Mouse (Mus musculus): ENCODE measurements around the gene Kng1.
A peak's percentile ranks its signal among the peaks of the same experiment; 100 is the strongest.
"Not testable (repeated sequence)": the region's sequence is repeated elsewhere in the genome, so short reads cannot be mapped to it uniquely, and the experiment has no call there.

The Kng1 gene

DNA sequence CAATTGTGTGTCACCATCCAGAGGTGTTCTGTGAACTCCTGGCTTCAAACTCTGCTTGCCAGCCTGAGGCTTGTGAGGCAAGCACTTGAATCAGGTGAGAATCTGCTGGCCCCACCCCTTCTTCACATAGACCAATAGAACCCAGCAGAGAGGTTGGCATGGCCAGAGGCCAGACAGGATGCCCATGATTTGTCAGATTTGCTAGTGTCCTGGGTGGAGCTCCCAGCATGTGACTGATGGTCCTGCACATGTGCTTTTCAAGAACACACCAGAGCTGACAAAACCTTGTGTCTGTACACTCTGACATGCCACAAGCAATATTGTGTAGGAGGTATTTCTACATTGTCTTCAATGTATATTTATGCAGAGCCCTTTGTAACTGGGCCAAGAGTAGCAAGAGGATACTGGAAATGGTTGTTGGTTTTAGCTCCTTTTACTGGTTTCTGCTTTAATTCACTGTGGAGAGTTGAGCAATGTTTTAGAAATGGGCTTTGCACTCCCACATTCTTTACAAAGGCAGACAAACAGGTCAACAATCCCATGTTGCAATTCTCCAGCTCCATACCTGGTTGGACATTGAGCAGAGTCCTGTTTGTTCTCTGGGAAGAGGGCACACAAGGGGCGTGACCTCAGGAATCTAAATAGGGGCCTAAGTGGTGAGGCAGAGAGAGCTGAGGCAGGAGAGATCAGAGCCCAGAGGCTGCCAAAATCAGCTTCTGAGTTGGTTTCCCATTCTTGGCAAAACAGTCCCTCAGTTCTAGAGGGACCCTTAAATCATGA lies at the start of gene Kng1:
Kng1 (plus strand) TSS at position 198 of the 780 bp plus-strand sequence.
- not testable (repeated sequence) for DNase-seq (ENCODE audit: low read depth)

GRCm38 (mm10) chr16:23013786-23014185 lies 43.9 kb upstream of the Kng1 start:
- DNase-seq (ENCODE audit: low read depth): not testable (repeated sequence)

GRCm38 (mm10) chr16:23014645-23015044 lies 43.0 kb upstream of the Kng1 start:
- not testable (repeated sequence) for DNase-seq (ENCODE audit: low read depth)

DNA sequence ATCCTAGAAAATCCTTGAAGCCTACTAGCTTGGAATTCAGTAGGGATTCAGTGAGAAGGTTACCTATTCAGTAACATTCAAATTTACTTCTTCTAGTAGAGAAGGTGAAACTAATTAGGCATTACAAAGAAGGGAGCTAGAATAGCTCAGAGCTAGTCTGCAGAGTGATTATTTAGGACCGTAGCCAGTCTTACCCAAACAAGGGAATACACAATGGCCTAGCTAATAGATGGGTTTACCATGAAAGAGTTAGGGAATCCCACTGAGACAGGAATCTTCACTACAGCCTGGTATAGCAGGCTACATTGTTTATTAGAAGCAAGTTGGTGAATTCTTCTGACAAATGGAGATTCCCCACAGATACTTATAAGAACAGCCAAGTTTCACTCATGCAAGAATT lies 37.1 kb upstream of the Kng1 start:
- not testable (repeated sequence) for DNase-seq (ENCODE audit: low read depth)

- DNase-seq (ENCODE audit: low read depth): no peak
Measured at GRCm38 (mm10) chr16:23025111-23025510, 32.6 kb upstream of the Kng1 start.

GRCm38 (mm10) chr16:23026582-23026981 lies 31.1 kb upstream of the Kng1 start:
- DNase-seq (ENCODE audit: low read depth): no peak

DNA sequence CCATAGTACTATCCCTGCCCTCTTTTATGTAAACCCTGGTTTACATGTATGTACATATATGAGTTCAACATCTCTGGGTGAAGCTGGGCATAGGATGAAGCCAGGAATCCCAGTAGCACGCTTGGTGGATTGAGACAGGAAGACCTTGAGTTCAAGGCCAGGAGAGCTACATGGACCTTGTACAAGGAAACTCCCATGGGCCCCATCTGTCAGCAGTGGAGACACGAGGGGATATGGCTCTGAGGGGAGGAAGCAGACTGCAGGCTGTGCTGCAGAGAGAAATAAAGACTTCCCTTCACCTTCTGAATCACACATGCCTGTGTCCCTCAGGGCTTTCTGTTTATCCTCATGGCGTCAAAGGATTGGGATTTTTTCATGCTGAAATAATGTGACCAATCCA lies 30.3 kb upstream of the Kng1 start:
- DNase-seq (ENCODE audit: low read depth): not testable (repeated sequence)

DNA sequence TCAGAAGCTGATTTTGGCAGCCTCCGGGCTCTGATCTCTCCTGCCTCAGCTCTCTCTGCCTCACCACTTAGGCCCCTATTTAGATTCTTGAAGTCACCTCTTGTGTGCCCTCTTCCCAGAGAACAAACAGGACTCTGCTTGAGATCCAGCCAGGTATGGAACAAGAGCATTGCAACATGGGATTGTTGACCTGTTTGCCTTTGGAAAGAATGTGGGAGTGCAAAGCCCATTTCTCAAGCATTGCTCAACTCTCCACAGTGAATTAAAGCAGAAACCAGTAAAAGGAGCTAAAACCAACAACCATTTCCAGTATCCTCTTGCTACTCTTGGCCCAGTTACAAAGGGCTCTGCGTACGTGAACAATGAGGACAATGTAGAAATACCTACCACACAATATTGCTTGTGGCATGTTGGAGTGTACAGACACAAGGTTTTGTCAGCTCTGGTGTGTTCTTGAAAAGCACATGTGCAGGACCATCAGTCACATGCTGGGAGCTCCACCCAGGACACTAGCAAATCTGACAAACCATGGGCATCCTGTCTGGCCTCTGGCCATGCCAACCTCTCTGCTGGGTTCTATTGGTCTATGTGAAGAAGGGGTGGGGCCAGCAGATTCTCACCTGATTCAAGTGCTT lies 28.6 kb upstream of the Kng1 start, which contains the start of gene Kng2:
Kng2 (minus strand) TSS at position 517 of the 635 bp plus-strand sequence.
- not testable (repeated sequence) for DNase-seq (ENCODE audit: low read depth)

GRCm38 (mm10) chr16:23030673-23031435 lies 26.8 kb upstream of the Kng1 start:
- no peak for DNase-seq (ENCODE audit: low read depth)

GRCm38 (mm10) chr16:23033673-23034072 lies 24.0 kb upstream of the Kng1 start:
- DNase-seq (ENCODE audit: low read depth): no peak

- DNase-seq (ENCODE audit: low read depth): no peak
Measured at GRCm38 (mm10) chr16:23037744-23038143, 19.9 kb upstream of the Kng1 start.

DNA sequence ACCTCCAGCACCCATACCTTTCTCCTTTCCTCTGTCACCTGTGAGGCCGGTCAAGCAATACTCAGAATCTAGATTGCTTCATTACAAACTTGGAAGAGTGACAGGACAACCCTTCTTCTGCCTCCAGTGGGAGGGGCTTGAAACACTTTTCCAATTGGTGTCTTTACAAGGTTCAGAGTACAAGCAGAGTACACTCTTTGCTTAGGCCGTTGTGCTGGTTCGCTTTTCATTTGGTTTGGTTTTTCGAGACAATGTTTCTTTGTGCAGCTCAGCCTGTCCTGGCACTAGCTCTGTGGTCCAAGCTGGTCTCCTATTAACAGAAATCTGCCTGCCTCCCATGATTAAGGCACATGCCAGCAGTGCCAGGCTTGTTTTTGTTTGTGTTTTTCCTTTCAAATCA lies 18.4 kb upstream of the Kng1 start:
- DNase-seq (ENCODE audit: low read depth): no peak

DNA sequence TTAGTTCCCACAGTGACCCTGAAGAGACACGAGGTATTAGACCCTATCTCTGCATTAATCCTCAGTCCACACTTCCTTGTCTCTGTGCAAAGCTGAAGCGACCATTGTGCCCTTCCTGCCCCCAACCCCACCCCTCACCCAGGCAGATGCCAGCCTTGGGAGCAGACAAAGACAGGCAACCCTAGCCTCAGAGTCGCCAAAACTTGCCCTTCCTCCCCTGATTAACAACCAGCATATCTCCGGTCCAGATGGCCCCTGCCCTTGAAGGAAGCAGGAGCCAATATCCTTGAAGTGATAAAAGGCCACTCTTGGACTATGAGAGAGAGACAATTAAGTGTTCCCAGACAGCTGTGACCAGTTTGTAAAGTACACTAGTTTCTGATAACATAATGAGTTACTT lies 16.8 kb upstream of the Kng1 start:
- no peak for DNase-seq (ENCODE audit: low read depth)

DNA sequence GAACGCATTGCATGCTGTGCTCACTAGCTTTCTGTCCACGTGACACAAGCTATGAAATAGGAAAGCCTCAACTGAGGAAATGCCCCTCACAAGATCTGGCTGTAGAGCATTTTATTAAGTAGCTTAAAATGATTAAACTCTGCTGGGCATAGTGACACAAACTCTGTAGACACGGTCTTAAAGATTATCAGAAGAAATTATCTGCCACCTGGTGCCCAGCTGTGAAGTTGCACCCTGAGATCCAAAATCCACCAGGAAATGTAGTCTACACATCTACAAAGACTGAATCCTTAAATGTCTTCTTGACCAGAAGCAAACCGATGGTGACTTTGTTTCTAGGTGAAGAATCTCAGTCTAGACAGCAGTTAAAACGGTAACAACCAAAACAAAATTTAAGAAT lies 11.3 kb upstream of the Kng1 start:
- peak; percentile 7 for DNase-seq (ENCODE audit: low read depth)

DNA sequence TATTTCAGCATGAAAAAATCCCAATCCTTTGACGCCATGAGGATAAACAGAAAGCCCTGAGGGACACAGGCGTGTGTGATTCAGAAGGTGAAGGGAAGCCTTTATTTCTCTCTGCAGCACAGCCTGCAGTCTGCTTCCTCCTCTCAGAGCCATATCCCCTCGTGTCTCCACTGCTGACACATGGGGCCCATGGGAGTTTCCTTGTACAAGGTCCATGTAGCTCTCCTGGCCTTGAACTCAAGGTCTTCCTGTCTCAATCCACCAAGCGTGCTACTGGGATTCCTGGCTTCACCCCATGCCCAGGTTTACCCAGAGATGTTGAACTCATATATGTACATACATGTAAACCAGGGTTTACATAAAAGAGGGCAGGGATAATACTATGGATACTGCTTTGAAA lies 2.0 kb downstream of the Kng1 start:
- not testable (repeated sequence) for DNase-seq (ENCODE audit: low read depth)

DNA sequence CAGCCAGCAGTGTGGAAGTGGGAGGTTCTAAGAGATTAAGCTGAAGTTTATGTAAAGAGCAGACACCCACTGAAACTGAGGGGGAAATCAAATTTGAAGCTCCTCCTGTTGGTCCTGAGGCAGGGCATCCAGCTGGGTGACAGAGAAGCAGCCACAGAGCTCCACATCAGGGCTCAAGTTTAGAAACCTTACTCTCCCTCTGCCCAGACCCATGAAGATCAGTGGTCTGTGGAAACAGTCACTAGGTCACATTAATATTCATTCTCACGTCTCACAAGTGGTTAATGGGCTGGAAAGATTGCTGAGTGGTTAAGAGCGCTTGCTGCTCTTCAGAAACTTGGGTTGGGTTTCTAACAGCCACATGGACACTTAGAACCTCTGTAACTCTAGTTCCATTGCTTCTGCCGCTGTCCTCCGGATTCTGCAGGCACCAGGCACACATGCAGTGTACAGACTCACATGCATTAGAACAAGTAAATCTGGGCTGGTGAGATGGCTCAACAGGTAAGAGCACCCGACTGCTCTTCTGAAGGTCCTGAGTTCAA lies 3.2 kb downstream of the Kng1 start:
- DNase-seq (ENCODE audit: low read depth): not testable (repeated sequence)

- DNase-seq (ENCODE audit: low read depth): not testable (repeated sequence)
Measured at GRCm38 (mm10) chr16:23077516-23077915, 19.9 kb downstream of the Kng1 start.

DNA sequence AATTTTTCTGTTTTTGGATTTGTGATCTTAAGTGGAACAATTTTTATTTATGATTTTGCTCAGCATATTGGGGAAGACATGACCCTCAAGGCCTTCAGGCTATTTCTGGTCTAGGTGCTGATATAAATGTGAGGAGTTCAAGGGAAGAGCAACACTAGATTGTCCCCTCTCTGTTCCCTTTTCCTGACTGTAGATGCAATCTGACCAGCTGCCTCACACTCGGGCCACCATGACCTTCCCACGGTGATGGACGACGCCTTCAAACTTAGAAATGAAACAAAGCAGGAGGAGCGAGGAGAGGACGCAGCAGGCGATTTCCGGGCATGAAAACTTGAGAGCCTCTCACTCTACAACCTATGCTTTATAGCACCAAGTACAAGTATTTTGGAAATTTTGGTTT lies 29.5 kb downstream of the Kng1 start:
- not testable (repeated sequence) for DNase-seq (ENCODE audit: low read depth)

DNA sequence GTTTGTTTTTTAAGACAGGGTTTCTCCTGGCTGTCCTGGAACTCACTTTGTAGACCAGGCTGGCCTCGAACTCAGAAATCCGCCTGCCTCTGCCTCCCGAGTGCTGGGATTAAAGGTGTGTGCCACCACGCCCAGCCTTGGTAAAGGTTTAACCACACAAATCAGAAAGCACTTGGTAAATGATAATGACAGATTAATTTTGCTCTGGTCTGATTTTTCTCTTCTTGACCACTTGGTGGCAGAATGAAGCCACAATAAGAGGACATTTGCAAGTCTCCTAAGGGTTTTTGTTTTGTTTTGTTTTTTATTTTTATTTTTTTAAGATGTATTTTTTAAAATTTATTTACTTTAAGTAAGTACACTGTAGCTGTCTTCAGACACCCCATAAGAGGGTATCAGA lies 30.0 kb downstream of the Kng1 start:
- DNase-seq (ENCODE audit: low read depth): not testable (repeated sequence)

GRCm38 (mm10) chr16:23088491-23088890 lies 30.8 kb downstream of the Kng1 start:
- not testable (repeated sequence) for DNase-seq (ENCODE audit: low read depth)

GRCm38 (mm10) chr16:23091345-23091744 lies 33.7 kb downstream of the Kng1 start:
- not testable (repeated sequence) for DNase-seq (ENCODE audit: low read depth)

- no peak for DNase-seq (ENCODE audit: low read depth)
Measured at GRCm38 (mm10) chr16:23093321-23093953, 35.8 kb downstream of the Kng1 start.
